Mouse (Mus musculus) lung, postnatal 36 days (tissue): ENCODE data around the gene Otud3.
"Not testable (repeated sequence)": the region's sequence is repeated elsewhere in the genome, so short reads cannot be mapped to it uniquely, and the experiment has no call there.

ENCODE experiments used
- DNase-seq: peaks from one replicate; pipeline ENCODE4 v3.0.0; 2022; ENCODE audit warnings: mixed read lengths

Otud3 gene

DNA sequence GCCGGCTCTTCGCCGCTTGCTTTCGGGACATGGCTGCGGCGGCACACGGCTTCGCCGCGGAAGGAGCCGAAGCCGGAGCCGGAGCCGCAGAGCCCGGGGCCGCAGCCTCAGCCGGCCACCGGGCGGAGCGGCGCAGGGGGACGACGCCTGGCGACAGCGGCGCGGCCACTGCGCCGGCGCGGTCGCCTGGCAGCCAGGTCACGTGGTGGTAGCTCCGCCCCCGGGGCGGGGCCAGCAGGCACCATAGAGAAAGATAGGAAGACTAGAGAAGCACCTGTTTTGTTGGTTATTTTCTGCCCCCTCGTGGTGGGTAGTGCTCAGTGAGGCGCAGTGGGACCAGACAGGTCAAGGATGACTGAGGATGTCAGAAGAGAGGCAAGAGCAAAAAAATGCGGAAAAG, at the start of gene Otud3:
TSS of gene Otud3 (minus strand) at position 149 of the 400 bp plus-strand sequence.
- DNase-seq, result peak; percentile 98

DNA sequence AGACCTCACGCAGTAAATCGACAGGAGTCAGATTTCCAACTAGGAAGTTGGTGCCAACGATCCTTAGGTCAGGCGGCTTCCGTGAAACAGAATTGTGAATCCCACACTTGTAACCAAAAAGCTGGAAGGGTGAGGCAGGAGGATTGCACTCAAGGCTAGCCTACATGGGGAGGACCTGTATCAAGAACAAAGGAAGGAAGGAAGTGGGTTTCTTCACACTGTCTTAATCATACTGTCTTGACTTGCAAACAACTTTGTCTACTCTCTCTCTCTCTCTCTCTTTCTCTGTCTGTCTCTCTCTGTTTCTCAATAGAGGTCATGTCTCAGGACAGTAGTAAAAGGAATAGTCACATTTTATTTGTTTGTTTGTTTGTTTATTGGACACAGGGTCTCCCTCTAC, 49.0 kb upstream of the Otud3 start:
- no peak for DNase-seq

DNA sequence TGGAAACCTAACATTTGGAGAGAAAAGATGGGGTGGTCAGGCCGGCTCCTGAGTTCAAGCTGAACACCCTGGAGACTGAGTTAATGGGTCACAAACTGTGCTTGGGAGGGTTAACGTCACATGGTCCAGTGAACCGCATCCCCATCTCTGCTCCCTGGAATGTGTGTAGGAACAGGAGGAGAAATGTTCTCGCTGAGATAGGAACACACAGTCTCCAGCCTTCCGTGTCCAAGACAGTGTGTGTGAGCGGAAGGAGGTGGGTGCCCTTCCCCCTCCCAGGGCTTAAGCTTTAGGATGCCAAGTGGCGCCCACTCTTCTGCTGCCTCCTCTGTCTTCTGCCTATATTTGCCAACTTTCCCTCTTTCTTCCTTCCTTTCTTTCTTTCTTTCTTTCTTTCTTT, 46.2 kb upstream of the Otud3 start:
- DNase-seq, result no peak

DNA sequence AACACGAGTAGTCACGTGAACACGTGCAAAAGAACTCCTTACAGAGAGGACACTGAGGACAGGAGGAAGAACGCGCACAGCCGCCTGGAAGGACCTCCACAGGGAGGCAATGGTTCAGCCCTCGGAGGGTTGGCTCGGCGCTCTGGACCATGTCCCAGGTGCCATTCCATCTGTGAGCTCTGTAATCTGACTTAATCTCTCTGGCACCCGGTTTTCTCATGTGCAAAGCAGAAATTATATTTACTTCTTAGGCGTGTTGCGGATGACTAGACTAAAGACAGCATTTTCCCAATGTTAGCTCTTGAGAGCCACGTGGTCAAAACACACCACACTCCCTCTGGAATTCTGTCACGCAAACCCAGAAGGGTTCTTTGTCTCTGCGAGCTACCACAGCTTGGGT, 45.4 kb upstream of the Otud3 start:
- DNase-seq, result no peak

DNA sequence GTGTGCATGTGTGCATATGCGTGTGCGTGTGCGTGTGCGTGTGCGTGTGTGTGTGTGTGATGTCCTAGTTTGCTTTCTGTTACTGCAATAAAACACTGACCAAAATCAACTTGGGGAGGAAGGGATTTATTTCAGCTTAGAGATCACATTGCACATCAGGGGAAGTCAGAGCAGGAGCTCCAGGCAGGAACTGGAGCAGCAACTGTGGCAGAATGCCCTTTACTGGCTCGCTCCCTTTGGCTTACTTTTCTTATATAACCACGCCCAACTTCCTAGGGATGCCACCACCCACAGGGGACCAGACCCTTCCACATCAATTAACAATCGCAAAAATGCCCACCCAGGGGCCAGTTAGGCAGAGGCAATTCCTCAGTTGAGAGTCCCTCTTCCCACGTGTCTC, 44.9 kb upstream of the Otud3 start:
- no peak for DNase-seq

DNA sequence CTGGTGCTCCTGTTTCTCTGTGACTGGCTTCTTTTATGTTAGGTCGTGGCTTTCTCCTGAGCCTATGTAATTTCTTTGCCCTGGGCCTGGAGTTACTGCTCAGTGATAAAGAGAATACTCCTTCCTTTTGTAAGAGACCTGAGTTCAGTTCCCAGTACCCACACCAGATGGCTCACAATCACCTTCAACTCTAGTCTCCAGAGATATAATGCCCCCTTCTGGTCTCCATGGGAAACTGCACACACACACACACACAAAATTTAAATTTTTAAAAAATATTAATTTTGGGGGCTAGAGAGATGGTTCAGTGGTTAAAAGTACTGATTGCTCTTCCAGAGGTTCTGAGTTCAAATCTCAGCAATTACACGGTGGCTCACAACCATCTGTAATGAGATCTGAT, 34.5 kb upstream of the Otud3 start:
- no peak for DNase-seq

DNA sequence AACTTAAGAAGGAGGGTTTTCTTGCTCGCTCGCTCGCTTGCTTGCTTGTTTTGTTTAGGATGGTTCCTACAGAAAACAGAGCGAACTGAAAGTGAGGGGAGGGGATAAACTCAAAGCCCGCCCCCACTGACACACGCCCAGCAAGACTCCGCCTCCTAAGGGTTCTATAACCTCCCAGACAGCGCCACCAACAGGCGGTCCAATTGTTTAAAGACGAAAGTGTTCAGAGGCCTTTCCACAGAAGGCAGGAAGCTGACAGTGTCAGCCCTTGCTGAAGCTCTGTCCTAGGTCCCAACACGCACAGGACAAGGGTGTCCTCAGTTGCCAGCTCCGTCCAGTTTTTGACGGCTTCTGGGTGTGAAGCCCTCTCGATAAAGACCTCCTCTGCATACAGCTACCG, 30.0 kb upstream of the Otud3 start:
- DNase-seq, result peak; percentile 95

DNA sequence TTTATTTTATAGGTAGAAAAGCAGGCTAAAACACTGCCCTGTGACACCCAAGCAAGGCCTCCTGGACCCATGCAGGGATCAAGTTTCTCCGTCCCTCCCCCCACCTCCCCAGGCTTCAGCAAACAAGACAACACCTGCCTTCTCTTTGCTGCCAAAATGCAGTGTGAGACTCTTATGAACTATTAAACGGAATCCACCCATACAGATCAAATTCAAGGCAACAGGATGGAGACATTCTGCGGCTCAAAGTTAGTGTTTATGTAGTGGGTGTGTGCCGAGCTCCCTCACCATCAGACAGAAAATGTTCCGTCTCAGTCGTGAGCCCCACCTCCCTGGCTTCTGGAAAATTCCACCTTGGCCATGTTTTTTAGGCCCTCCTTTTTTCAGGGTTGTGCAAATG, 28.2 kb upstream of the Otud3 start:
- peak; percentile 64 for DNase-seq

DNA sequence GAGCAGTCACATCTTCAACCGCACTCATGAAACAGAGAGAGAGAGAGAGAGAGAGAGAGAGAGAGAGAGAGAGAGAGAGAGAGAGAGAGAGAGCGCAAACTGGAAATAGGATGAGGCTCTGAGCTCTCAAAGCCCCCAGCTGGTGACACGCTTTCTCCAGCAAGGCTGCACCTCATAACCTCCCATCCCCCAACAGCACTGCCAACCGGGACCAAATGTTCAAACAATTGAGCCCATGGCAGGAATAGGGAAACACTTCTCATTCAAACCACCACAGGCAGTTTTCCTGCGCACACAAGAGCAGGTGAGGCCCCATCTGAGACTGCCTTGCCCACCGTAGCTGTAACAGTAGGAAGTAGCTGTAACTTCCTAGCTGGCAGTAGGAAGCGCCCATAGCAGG, 27.7 kb upstream of the Otud3 start:
- peak; percentile 57 for DNase-seq

DNA sequence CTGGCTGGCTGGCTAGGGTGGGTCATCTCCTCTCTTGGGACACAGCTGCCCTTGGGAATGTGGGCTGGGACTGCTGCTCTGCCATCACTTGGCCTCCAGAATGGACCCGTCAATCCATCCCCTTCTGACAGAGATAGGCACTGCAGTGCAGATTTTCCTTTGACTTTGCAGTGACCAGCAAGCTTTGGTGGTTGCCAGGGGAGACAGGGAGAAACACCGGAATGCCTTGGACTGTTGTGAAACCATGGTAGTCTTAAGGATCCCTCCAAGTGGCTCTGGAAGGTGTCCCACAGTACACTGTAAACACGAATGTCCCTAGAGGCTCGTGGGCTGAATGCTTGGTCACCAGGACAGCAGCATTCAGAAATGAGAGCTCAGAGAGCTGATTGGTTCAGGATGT, 25.7 kb upstream of the Otud3 start:
- peak; percentile 94 for DNase-seq

DNA sequence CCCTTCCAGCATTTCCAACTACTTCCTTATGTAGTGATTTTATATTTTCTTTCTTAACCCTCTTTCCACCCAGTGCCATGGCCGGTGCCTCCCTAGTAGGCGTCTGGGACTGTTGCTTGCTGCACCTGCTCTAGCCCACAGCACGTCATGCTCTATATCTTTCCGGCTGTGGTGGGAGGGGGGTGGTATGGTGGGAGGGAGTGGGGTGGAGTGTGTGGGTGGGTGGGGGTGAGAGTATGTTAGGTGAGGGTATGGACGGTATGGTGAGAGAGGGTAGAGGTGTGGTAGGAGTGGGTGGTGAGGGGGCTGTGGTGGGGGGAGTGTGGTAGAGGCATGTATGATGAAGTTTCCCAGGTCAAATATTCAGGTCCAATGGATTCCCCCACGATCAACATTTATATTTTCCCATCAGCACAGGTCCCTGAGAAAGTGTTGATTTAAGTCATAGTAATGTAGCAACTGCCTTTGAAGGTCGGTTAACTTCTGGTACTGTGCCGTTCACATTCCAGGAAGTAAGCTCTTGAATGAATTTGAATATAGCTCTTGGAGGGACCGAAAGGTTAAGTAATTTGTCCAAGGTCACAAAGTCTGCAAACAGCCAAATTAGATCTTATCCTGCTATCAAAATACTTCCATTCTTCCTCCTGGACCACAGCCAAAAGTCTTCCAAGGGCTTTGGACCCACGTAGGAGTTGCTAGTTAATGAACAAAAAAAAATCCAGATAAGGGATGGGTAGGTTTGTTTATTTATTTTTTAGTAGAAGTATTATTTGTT, 24.9 kb upstream of the Otud3 start:
- peak; percentile 86 for DNase-seq

DNA sequence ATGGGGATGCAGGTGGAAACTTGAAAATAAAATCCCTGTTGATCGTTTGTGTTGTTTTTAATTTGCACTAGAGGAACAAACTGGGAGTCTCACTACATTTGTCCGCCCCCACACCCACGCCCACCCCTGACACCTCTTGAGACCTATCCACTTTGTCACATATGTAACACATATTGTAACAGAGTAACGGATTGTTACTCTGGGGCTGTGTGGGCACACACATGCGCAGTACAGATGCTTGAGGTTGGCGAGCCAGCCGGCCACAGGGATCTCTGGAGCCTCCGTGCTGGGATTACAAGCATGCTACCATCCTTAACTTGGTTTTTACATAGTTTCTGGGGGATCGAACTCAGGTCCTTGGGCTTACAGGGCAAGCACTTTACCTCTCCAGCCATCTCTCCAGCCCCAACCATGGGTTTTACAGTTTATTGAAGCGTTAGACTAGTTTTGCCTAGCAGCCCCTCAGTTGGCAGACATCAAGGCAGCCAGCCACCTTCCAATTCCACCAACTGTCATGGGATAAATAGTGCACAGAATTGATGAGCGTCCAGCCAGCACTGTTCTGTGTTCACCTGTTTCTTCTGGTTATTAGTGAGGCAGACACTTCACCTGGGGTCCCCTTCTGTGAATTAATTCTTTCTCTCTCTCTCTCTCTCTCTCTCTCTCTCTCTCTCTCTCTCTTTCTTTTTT, 20.9 kb upstream of the Otud3 start:
- no peak for DNase-seq

DNA sequence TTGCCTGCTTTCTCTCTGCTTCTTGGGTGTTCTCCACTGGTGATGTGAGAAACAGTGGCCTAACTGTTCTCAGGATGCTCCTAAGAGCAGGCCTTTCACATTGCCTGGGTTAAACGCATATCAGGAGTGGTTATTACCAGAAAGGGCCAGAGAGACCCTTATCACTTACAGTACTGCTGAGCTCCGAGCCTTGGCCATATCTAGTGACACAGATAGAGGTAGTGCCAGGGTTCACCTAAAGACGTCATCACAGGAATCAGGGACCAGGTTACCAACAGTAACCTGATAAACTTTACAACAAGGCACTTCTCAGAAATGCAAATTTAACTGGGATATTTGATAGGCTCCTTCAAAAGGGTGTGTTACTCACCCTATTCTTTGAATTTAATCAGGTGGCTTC, 20.1 kb upstream of the Otud3 start:
- no peak for DNase-seq

DNA sequence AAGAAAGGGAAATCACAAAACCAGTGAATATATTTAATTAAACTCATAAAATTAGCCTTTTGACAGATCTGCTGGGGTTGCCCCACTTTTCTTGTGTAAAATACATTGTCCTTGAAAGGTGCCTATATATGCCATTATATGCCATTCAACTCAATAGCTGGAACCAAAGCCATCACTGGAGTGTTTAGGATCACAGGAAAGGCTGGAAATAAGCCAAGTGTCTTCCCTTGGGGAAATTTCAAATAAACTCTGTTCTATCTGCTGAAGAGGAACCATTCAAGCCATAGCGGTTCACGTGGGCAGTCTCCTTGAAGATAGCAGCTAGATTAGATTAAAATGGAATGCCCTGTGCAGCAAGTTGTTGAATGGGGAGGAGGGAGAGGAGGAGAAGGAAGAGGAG, 11.8 kb upstream of the Otud3 start:
- no peak for DNase-seq

DNA sequence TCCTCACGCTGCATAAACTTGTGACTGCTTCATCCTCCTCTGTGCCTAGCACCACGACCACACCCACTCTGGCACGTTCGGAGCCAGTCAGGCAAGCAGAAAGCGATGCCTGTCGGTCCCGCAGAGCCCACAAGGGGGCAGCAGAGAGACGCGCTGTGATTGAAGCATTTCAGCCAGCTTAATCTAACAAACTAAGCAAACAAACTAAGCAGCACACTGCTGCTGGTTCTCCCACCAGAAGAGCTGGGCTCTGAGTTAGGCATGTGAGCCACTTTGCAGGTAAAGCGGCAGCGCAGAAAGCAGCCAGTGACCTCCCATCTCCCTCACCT, 8.3 kb upstream of the Otud3 start:
- peak; percentile 99 for DNase-seq

DNA sequence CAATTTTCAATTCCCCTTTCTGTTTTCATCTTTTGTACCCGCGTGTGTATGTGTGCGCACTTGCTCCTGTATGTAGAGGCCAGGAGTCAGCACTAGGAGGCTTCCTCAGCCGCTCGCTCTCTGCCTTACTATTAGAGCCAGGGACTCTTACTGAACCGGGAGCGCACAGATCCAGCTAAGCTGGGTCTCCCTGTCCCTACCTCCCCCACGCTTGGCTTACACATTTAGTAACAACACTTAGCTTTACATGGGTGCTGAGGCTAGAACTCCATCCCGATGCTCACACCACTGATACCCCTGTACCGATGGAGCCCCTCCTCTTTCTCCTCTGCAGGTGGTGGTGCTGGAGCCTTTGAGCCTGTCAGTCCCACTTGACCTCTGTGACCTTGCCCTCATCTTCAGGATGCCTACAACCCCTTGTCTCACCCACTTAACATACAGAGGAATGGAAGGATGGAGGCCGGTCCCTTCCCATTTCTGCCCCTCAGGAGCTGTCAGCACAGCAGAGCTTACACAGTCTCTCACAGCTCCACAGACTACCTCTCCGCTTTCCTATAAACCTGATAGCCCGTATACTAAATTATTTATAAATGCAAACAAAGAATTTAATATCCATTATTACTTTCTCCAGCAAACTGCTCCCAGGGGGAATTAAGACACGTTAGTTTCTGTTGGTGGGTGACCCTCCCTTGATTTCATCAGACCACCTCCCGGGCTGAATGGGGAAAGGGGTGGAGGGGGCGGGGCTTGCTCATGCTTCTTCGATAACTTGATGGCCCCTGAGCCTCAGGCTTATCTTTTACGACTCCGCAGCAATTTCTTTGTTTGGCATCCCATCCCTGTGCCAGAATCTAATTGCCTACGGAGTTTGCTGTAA, 7.7 kb upstream of the Otud3 start:
- no peak for DNase-seq

DNA sequence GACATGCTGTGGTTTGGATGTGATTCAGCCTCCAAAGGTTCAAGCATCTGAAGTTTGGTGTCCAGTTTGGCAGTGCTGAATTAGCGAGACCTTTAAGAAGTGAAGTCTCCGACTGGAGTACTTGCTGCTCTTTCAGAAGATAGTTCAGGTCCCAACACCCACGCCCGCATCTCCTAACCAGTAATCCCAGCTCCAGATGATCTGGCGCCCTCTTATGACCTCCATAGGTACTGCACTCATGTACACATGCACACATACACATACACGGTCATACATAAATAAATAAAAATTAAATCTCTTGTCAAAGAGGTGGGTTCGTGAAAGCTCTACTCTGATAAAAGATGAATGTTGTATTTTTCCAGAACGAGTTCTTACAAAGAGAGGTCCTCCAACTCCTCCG, 3.5 kb upstream of the Otud3 start:
- DNase-seq, result no peak

DNA sequence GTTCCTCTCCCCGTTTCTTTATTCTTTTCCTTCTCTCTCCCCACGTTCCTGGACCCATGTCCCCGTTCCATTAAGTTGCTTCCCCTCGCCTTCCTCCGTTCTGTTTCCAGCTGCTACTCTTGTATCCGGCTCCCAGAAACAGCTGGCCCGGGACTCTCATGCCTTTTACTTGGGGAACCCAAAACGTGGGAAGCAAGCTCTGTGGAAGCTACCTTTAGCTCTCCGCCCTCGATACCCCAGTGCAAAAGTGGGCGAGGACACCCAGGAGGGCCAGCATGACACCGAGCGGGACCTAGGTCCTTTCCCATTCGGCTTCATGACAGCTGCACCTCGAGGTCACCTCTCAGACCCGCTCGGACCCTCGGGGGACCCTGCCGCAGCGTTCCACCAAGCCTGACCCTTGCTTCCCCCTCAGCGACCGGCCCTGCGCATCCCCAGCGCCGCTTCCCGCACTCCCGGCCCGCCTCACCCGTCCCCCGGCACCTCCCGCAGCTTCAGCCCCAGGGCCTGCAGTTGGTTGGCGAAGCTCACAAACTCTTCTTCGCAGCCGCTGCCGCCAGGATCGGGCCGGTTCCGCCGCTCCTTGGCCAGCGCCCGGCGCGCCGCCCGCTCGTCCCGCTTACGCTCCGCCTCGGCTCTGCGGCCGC, 481 bp downstream of the Otud3 start:
- DNase-seq, result peak; percentile 15

DNA sequence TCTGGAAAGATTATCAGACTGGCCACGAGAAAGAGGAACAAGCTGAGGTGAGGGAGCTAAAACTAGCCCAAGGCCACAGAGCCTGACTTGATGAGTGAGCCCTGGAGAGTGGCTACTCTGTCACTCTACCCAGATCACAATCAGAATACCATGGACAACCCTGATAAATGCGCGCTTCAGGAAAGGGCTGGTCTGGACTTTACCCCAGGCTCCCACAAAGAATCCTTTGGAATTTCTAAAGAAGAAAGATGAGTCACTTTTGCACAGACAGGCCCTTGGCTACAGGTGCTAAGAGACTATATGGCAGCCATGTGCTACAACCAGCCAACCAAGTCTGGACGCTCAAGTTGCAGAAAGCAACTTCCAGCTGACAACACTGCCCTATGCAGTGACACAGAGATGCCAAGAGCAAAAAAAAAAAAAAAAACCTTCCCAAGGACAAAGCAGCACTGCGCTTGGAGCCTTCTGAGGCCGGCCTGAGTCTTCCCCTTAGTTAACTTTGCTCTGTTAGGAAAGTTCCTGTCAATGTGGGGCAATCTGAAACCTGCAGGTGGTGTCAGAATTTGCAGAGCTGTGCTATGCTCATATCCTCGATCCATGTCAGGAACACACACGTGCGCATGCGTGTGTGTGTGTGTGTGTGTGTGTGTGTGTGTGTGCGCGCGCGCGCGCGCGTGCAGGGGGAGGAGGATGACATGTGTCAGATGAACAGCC, 8.0 kb downstream of the Otud3 start:
- DNase-seq, result no peak

DNA sequence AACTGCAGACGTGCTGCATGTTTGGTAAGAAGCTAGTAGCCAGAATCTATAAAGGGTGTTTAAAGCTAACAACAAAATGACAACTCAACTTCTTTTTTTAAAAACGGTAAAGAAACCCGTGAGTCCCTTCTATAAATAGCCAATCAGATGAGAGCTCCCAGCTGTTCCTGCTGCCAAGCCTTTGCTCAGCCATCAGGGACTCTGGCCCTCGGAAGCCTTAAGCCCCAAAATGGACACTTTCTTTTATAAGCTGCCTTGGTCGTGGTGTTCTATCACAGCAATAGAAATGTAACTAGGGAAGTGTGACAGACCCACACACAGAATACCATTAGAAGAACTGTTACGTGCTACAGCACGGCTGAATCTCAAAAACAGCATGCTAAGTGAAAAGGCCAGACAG, 14.4 kb downstream of the Otud3 start:
- no peak for DNase-seq

DNA sequence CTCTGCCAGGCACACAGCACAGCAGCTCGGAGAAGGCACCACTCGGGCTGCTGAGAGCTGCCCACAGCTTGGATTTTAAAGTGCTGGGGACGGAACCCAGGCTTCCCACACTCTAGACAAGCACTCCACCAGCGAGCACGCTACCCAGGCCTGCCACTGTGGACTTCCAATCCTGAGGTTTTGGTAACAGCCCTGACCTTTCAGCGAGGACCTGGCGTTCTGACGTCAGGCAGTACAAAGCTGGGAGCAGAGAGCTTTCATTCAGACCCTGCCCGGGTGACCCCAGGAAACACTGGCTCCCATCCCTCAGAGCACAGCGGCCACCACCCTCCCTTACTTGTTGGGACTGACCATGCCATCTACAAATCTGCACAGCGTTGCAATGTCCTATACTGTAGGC, 20.0 kb downstream of the Otud3 start:
- DNase-seq, result not testable (repeated sequence)

DNA sequence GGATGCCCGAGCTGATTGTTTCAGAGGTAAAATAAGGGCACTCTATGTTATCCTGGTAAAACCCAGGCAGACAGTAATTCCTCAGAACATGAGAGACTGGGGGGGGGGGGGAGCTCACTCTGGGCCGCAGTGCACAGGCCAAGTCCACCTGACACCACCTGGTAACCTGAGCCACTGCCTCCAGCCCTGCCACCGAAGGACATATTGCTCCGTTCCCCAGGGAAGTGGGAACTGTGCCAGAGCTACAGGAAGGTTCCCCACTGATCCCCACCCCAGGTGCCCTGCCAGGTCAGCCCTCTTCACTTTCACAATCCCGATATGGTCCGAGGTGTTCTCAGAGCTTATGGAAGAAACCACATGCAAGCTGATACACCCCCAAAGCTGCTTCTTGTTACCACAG, 21.1 kb downstream of the Otud3 start:
- DNase-seq, result peak; percentile 71

DNA sequence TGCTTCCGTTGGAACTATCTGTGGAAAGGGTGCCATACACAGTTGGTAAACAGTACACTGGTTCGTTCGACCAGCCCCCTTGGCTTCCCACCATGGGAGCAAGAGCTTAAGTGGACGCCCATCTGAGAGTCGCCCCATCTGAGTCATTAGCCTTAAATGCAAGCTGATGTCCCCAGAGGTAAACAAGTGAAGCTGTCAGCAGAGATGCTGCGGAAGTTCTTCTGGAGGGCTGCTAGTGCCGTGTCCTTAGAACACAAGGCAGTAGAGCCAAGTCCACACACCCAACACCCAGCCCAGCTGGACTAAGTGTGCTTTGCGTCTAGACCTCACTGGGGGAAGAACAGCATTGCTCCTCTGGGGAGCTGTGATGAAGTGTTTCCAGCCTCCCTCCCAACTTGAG, 24.1 kb downstream of the Otud3 start:
- no peak for DNase-seq
